Mouse (Mus musculus): Measurements from ENCODE around the gene Large1. TPM values are rescaled to one million over a fixed set of nuclear protein-coding genes. Genes with fewer than 3 reads are reported as not detected.
"Not testable (repeated sequence)": the region's sequence is repeated elsewhere in the genome, so short reads cannot be mapped to it uniquely, and the experiment has no call there.

Gene Large1
- polyA plus RNA-seq, 1 experiment from 2014 or later, result 23.9 TPM

DNA sequence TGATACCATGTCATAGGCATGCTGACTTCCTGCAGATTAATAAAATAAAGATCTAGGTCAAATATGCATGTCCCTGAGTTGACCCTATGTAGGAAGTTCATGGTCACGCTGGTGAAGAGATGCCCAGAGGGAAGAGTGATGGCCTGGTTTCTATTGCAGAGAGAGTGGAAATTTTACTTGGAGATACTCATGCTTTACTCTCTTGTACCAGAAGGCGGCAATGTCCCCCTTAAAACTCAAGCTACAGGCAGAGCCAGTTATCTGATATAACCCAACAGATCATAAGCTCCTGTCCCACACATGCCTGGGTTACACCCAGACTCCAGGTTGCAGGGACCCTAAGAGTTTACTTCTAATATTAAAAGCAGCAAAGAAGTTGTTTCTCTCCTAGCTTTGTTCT, 345.9 kb downstream of the Large1 start:
- Histone ChIP-seq H3K27ac (replicated peaks; ENCODE audit: low read depth, low read length) (no peak overlapping the region), H3K27me3 (ENCODE audit: control insufficient read depth, insufficient read depth, low read length) (no peaks in the 10 kb centered on the region), H3K36me3 (ENCODE audit: control insufficient read depth, insufficient read depth, low read length) (no peaks in the 10 kb centered on the region), H3K9me3 (ENCODE audit: control insufficient read depth, low read length) (no peaks in the 10 kb centered on the region), H3K4me3 (replicated peaks; ENCODE audit: low read depth, low read length) (no peak overlapping the region), H3K9ac (replicated peaks; ENCODE audit: low read length) (no peak overlapping the region), H3K4me1 (ENCODE audit: control insufficient read depth, insufficient read depth, low read length) (no peaks in the 10 kb centered on the region), H3K4me2 (ENCODE audit: low read length) (no peak overlapping the region)
- ATAC-seq (ENCODE audit: low FRiP score, low TSS enrichment) (no peak), DNase-seq (peak; percentile 37)
- WGBS, result 63% methylated on average over 2 of the region's 2 CpGs

- Histone ChIP-seq H3K9ac (replicated peaks; ENCODE audit: low read length) (no peak overlapping the region), H3K4me3 (replicated peaks; ENCODE audit: low read depth, low read length) (no peak overlapping the region), H3K4me2 (ENCODE audit: low read length) (no peak overlapping the region), H3K36me3 (ENCODE audit: control insufficient read depth, insufficient read depth, low read length) (no peaks in the 10 kb centered on the region), H3K27ac (replicated peaks; ENCODE audit: low read depth, low read length) (no peak overlapping the region), H3K27me3 (ENCODE audit: control insufficient read depth, insufficient read depth, low read length) (no peaks in the 10 kb centered on the region), H3K4me1 (ENCODE audit: control insufficient read depth, insufficient read depth, low read length) (no peaks in the 10 kb centered on the region), H3K9me3 (ENCODE audit: control insufficient read depth, low read length) (no peaks in the 10 kb centered on the region)
- WGBS, result 58% methylated on average over 2 of the region's 2 CpGs
- no peak for ATAC-seq (ENCODE audit: low FRiP score, low TSS enrichment)
- DNase-seq, result peak; percentile 76
Measured at GRCm38 (mm10) chr8:73003858-73004257, 349.5 kb downstream of the Large1 start.

DNA sequence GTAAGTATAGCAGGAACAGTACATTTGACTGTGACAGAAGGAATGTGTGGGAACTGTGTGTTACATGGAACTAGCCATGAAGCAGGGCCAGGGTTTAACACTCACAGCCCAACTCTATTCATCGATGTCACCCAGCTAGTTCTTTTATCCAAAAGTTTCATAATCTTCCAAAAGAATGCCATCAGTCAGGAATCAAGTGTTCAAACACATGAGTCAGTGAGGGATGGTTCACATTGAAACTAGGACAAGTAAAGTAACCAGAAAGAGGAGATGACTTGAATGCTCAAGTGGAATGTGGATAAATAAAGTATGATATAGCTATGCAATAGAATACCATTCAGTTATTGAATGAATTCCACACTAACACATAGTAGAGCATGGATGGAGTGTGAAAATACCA, 359.5 kb downstream of the Large1 start:
- no peak overlapping the region for H3K27ac ChIP-seq (replicated peaks; ENCODE audit: low read depth, low read length)
- H3K9me3 ChIP-seq (ENCODE audit: control insufficient read depth, low read length), result no peaks in the 10 kb centered on the region
- WGBS, result 98% methylated on average over 1 of the region's 1 CpGs
- no peak overlapping the region for H3K9ac ChIP-seq (replicated peaks; ENCODE audit: low read length)
- H3K36me3 ChIP-seq (ENCODE audit: control insufficient read depth, insufficient read depth, low read length), result no peaks in the 10 kb centered on the region
- ATAC-seq (ENCODE audit: low FRiP score, low TSS enrichment), result no peak
- H3K4me1 ChIP-seq (ENCODE audit: control insufficient read depth, insufficient read depth, low read length), result no peaks in the 10 kb centered on the region
- H3K27me3 ChIP-seq (ENCODE audit: control insufficient read depth, insufficient read depth, low read length), result no peaks in the 10 kb centered on the region
- H3K4me2 ChIP-seq (ENCODE audit: low read length), result no peak overlapping the region
- H3K4me3 ChIP-seq (replicated peaks; ENCODE audit: low read depth, low read length), result no peak overlapping the region
- DNase-seq, result no peak

GRCm38 (mm10) chr8:72990425-72990824, 362.9 kb downstream of the Large1 start:
- ATAC-seq (ENCODE audit: low FRiP score, low TSS enrichment) (no peak), DNase-seq (no peak)
- H3K4me1 ChIP-seq (ENCODE audit: control insufficient read depth, insufficient read depth, low read length), result no peaks in the 10 kb centered on the region
- WGBS, result 77% methylated on average over 2 of the region's 2 CpGs
- H3K9ac ChIP-seq (replicated peaks; ENCODE audit: low read length), result no peak overlapping the region
- H3K4me2 ChIP-seq (ENCODE audit: low read length), result no peak overlapping the region
- H3K9me3 ChIP-seq (ENCODE audit: control insufficient read depth, low read length), result no peaks in the 10 kb centered on the region
- no peaks in the 10 kb centered on the region for H3K36me3 ChIP-seq (ENCODE audit: control insufficient read depth, insufficient read depth, low read length)
- no peak overlapping the region for H3K4me3 ChIP-seq (replicated peaks; ENCODE audit: low read depth, low read length)
- no peak overlapping the region for H3K27ac ChIP-seq (replicated peaks; ENCODE audit: low read depth, low read length)
- H3K27me3 ChIP-seq (ENCODE audit: control insufficient read depth, insufficient read depth, low read length), result no peaks in the 10 kb centered on the region

DNA sequence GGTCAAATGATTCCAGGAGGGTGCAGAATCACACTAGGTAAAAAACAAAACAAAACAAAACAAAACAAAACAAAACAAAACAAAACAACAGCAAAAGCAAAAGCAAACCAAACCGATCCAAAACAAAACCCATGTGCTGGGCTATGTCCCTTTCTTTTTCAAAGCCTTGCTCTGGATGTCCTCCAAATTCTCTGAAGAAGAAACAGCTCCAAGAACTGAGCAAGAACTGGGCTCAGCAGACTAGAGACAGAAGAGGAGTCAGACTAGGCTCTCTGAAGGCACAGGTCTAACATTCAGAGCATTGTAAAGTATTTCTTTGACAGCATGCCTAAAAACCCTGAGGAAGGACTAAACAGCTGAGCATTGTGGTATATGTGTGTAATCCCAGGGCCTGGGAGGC, 370.5 kb downstream of the Large1 start:
- H3K4me3 ChIP-seq (replicated peaks; ENCODE audit: low read depth, low read length), result no peak overlapping the region

DNA sequence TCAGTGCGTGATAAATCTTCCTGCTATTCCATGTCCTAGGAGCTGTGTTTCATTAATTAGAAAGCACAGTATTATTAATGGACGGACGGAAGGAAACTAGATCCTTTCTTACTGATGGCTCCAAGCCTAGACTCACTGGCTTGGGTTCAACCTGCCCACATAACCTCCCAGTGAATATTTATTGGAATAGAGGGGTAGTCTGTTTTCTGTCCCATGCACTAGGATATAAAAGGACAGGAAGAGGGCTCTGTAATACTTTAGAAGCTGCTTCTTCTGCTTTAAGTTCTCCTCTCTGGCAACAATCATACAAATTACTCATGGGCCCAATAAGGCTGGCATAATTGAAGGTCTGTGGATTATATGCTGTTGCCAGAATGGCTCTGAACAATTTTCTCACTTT, 398.3 kb downstream of the Large1 start:
- Histone ChIP-seq H3K27ac (replicated peaks; ENCODE audit: low read depth, low read length) (no peak overlapping the region), H3K27me3 (ENCODE audit: control insufficient read depth, insufficient read depth, low read length) (no peaks in the 10 kb centered on the region), H3K4me3 (replicated peaks; ENCODE audit: low read depth, low read length) (no peak overlapping the region), H3K9ac (replicated peaks; ENCODE audit: low read length) (no peak overlapping the region), H3K9me3 (ENCODE audit: control insufficient read depth, low read length) (no peaks in the 10 kb centered on the region), H3K4me1 (ENCODE audit: control insufficient read depth, insufficient read depth, low read length) (no peaks in the 10 kb centered on the region), H3K36me3 (ENCODE audit: control insufficient read depth, insufficient read depth, low read length) (no peaks in the 10 kb centered on the region), H3K4me2 (ENCODE audit: low read length) (no peak overlapping the region)
- ATAC-seq (ENCODE audit: low FRiP score, low TSS enrichment) (no peak), DNase-seq (no peak)
- 95% methylated on average over 3 of the region's 3 CpGs for WGBS

More for the DNA sequence above, 370.5 kb downstream of the Large1 start:
- Histone ChIP-seq H3K9ac (replicated peaks; ENCODE audit: low read length) (no peak overlapping the region), H3K4me1 (ENCODE audit: control insufficient read depth, insufficient read depth, low read length) (no peaks in the 10 kb centered on the region), H3K27ac (replicated peaks; ENCODE audit: low read depth, low read length) (no peak overlapping the region), H3K4me2 (ENCODE audit: low read length) (no peak overlapping the region), H3K36me3 (ENCODE audit: control insufficient read depth, insufficient read depth, low read length) (no peaks in the 10 kb centered on the region), H3K9me3 (ENCODE audit: control insufficient read depth, low read length) (no peaks in the 10 kb centered on the region), H3K27me3 (ENCODE audit: control insufficient read depth, insufficient read depth, low read length) (no peaks in the 10 kb centered on the region)
- WGBS, result 100% methylated on average over 1 of the region's 1 CpGs
- ATAC-seq (ENCODE audit: low FRiP score, low TSS enrichment) (no peak), DNase-seq (no peak)

DNA sequence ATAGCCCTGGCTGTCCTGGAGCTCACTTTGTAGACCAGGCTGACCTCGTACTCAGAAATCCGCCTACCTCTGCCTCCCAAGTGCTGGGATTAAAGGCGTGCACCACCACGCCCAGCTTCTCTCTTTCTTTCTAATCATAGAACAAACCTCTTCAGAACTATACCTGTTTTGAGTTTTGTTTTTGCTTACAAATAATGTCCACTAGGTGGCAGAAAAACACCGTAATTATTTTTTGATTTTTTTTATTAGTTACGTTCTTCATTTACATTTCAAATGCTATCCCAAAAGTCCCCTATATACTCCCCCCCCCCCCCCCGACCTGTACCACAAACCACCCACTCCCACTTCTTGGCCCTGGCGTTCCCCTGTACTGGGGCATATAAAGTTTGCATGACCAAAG, 411.9 kb downstream of the Large1 start:
- peak; percentile 12 for DNase-seq
- not testable (repeated sequence) for H3K4me3 ChIP-seq (replicated peaks; ENCODE audit: low read depth, low read length); H3K4me1 ChIP-seq (ENCODE audit: control insufficient read depth, insufficient read depth, low read length); H3K4me2 ChIP-seq (ENCODE audit: low read length); H3K9me3 ChIP-seq (ENCODE audit: control insufficient read depth, low read length); H3K9ac ChIP-seq (replicated peaks; ENCODE audit: low read length); H3K36me3 ChIP-seq (ENCODE audit: control insufficient read depth, insufficient read depth, low read length); H3K27me3 ChIP-seq (ENCODE audit: control insufficient read depth, insufficient read depth, low read length); H3K27ac ChIP-seq (replicated peaks; ENCODE audit: low read depth, low read length); ATAC-seq (ENCODE audit: low FRiP score, low TSS enrichment)
- 87% methylated on average over 8 of the region's 8 CpGs for WGBS

GRCm38 (mm10) chr8:72919182-72919902, 434.0 kb downstream of the Large1 start:
- H3K4me3 ChIP-seq (replicated peaks; ENCODE audit: low read depth, low read length), result no peak overlapping the region
- H3K4me2 ChIP-seq (ENCODE audit: low read length), result no peak overlapping the region
- H3K27me3 ChIP-seq (ENCODE audit: control insufficient read depth, insufficient read depth, low read length), result no peaks in the 10 kb centered on the region
- no peak overlapping the region for H3K27ac ChIP-seq (replicated peaks; ENCODE audit: low read depth, low read length)
- ATAC-seq (ENCODE audit: low FRiP score, low TSS enrichment) (peak; percentile 65), DNase-seq (peak; percentile 58)
- no peak overlapping the region for H3K9ac ChIP-seq (replicated peaks; ENCODE audit: low read length)
- 0 out of 2 replicates have a peak, but pooled peaks cover 4% of the 10 kb centered on the region for H3K4me1 ChIP-seq (ENCODE audit: control insufficient read depth, insufficient read depth, low read length)
- H3K9me3 ChIP-seq (ENCODE audit: control insufficient read depth, low read length), result no peaks in the 10 kb centered on the region
- no peaks in the 10 kb centered on the region for H3K36me3 ChIP-seq (ENCODE audit: control insufficient read depth, insufficient read depth, low read length)
- 30% methylated on average over 2 of the region's 2 CpGs for WGBS

GRCm38 (mm10) chr8:72905491-72905890, 447.8 kb downstream of the Large1 start:
- ATAC-seq (ENCODE audit: low FRiP score, low TSS enrichment) (no peak), DNase-seq (no peak)
- Histone ChIP-seq H3K27me3 (ENCODE audit: control insufficient read depth, insufficient read depth, low read length) (no peaks in the 10 kb centered on the region), H3K4me2 (ENCODE audit: low read length) (no peak overlapping the region), H3K9ac (replicated peaks; ENCODE audit: low read length) (no peak overlapping the region), H3K27ac (replicated peaks; ENCODE audit: low read depth, low read length) (no peak overlapping the region), H3K4me3 (replicated peaks; ENCODE audit: low read depth, low read length) (no peak overlapping the region), H3K36me3 (ENCODE audit: control insufficient read depth, insufficient read depth, low read length) (no peaks in the 10 kb centered on the region), H3K9me3 (ENCODE audit: control insufficient read depth, low read length) (no peaks in the 10 kb centered on the region), H3K4me1 (ENCODE audit: control insufficient read depth, insufficient read depth, low read length) (no peaks in the 10 kb centered on the region)
- WGBS, result 94% methylated on average over 4 of the region's 4 CpGs
